Mouse (Mus musculus): ENCODE measurements around the gene Dmd. TPM values are rescaled to one million over a fixed set of nuclear protein-coding genes. Genes with fewer than 3 reads are reported as not detected.

The Dmd gene
- total RNA-seq (2023; ENCODE audit: inconsistent age) = 0.71 to 1.6 TPM (median 1.4 TPM) in 4 replicates

GRCm38 (mm10) chrX:82948630-82949029 is at the start of gene Dmd:
Dmd (plus strand) TSS chrX:82948870.

DNA sequence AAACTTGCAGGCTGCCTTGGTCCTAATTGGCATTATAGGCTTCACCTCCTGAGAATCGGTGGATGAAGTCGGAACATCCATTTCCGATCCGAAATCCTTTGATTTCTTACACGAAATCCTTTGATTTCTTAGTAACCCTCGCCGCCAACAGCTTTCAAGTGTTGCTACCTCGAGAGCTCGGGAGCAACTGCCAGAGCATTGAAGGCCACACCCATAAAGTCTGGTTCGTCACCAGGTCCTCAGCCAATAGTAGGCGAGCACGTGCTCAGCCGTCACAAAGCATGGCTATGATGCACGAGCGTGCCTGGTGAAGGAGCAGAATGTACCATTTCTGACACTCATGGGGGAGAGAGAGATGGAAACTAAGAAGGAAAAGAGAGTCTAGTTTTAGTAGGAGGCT is 538.9 kb downstream of the Dmd start, which contains the start of gene Tsga8:
Tsga8 (minus strand) TSS at position 327 of the 400 bp plus-strand sequence.

GRCm38 (mm10) chrX:85249379-85249778 is 2300.7 kb downstream of the Dmd start, which contains the start of gene Fthl17a:
Fthl17a (plus strand) TSS chrX:85249679.

All from B cell, adult (primary cell).